Mouse (Mus musculus): Measurements from ENCODE around the gene Icmt. TPM values are rescaled to one million over a fixed set of nuclear protein-coding genes. Genes with fewer than 3 reads are reported as not detected.

Gene Icmt
- 11.2 and 11.9 TPM in 2 replicates for polyA plus RNA-seq (2015; fragmentation: Nextera tagmentation; extraction: Ambion mirVana)

DNA sequence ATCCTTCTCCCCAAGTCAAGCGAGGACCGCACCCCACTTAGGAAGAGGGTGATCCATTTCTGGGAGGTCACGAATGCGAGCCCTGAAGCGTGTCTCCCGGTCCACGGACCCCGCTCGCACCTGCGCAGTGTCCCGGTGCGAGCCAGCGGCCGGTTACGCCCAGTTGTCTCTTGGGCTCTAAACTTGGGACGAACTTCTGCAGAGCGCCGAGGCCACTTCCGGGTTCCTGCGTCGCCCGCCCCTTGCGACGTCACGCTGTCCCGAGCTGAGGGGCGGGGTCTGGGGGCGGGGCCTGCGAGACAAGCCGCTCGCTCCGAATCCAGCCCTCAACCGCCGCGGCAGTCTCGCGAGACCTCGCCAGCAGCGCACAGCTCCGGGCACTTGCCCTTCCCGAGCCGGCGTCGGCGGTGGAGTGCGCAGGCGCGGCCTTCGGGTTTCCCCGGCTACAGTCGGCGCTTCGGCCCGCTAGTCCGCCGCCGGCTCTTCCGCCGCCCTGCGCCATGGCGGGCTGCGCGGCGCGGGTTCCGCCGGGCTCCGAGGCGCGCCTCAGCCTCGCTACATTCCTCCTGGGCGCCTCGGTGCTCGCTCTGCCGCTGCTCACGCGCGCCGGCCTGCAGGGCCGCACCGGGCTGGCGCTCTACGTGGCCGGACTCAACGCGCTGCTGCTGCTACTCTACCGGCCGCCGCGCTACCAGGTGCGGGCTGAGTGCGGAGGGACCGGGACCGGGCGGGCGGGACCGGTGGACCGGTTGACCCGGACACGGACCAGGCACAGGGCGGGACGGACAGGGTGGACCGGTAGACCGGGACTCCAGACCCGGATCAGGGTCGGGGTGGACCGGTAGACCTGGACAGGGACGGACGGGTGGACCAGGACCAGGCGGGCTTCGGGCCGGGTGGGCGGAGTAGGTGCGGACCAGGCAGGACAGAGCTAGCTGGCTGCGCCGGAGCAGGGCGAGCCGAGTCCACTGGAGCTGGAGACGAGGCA is at the start of gene Icmt:
Gene Icmt (plus strand): TSS at position 354 of the 988 bp plus-strand sequence.

DNA sequence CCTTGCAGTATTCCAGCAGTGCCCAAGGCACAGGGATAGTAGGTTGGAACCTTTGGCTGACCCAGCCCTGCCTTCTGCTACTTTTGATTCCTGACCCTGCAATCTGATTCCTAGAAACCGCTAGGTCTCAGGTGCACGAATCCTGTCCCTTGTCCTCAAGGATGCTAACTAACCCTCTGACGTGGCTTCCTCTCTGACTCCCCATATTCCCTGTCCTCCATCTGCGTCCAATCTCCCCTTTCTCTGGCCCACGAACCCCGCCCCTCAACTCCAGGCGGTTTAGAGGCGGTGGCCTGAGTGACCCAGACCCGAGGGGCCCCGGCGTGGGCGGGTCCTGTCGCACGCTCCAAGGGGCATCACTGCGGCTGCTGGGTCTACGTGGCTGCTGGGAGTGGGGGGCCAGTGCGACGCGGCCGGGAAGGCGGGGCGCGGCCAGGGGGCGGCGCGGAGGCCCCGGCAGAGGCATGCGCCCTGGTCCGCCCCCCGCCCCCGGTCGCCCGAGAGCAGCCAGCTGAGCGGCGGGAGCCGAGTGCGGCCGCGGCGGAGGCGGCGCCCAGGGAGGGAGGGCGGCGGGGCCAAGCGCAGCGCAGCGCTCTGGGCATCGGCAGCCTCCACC is 23.3 kb upstream of the Icmt start, which contains the start of gene Gpr153:
Gene Gpr153 (plus strand): TSS at position 612 of the 616 bp plus-strand sequence.

DNA sequence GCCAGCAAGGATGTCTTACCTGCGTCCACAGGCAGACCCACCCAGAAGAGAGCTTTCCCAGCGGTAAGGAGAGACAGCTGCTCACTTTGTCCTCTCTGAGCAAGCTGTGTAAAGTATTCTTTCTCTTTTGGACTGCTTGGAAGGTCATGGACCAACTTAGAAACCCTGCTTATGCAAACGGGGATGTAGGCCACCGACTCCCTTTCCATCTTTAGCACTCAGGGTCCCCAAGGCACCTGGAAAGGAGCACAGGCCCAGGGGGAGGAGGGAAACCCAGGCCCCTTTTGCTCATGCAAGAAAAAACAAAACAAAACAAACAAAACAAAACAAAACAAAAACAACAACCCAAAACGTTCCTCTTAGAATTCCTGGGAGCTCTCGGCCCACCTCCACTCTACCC is 5.5 kb upstream of the Icmt start, which contains the start of gene Hes3:
Gene Hes3 (minus strand): TSS at position 101 of the 400 bp plus-strand sequence.

GRCm38 (mm10) chr4:152318517-152319234 is 21.6 kb downstream of the Icmt start, which contains the start of gene Rnf207:
Rnf207 (minus strand) TSS chr4:152318993.

DNA sequence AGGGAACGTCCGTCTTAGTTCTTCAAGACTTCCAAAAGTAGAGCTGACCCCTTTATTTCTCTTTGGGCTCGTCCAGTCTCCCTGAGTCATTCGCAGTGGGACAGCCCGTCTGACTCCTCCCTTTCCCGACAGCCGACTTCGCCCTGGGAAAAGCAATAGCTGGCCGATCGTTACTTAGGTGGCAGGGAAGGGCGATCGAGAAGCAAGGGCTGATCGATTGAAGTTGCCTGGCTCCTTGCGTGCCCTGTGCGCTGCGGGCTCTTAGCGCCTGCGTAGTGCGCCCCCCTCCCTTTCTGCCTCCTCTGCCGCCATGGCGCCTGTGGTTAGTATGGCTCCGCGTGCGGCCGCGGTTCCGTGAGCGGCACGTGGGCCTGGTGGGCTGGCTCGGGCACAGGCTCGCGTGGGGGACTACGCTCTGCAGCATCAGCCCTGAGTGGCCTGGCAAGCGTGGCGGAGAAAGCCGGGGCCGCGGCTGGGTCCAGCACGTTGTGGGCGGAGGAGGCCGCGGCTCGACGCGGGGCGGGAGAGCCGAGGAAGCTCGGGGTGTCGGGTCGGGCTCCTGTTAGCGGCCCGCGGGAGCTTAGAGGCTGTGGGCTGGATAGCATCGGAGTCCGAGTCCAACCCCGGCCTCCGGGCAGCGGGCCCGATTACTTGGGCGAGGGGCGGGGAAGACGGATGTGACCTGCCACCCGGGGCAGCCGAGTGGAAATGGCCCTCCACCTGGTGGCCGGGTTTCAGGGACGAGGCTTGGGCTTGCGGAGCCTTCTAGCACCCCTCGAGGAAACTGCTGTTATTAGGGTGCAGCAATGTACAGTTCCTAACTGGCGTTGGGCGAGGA is 28.8 kb downstream of the Icmt start, which contains the start of gene Rpl22:
Gene Rpl22 (plus strand): TSS at position 169 of the 838 bp plus-strand sequence.

GRCm38 (mm10) chr4:152338419-152339292 is 41.6 kb downstream of the Icmt start, which contains the start of gene Chd5:
Chd5 (plus strand) TSS chr4:152338651.

Other genes with a start within 250 kb of the Icmt start
- 5.9 and 8.2 TPM in 2 replicates for gene Plekhg5, start 224.7 kb upstream of the Icmt start, polyA plus RNA-seq (2015; fragmentation: Nextera tagmentation; extraction: Ambion mirVana)
- gene Tnfrsf25, start 181.3 kb upstream of the Icmt start, polyA plus RNA-seq (2015; fragmentation: Nextera tagmentation; extraction: Ambion mirVana): 0.20 and 0.75 TPM in 2 replicates
- gene Espn, start 144.9 kb upstream of the Icmt start, polyA plus RNA-seq (2015; fragmentation: Nextera tagmentation; extraction: Ambion mirVana): 1.3 and 3.3 TPM in 2 replicates
- 0.13 TPM in 1 of 2 replicates, not detected in the other for gene Hes2, start 138.4 kb upstream of the Icmt start, polyA plus RNA-seq (2015; fragmentation: Nextera tagmentation; extraction: Ambion mirVana)
- 43.7 and 96.9 TPM in 2 replicates for gene Acot7, start 119.1 kb upstream of the Icmt start, polyA plus RNA-seq (2015; fragmentation: Nextera tagmentation; extraction: Ambion mirVana)
- 6.7 and 13.1 TPM in 2 replicates for gene Gpr153, start 23.0 kb upstream of the Icmt start, polyA plus RNA-seq (2015; fragmentation: Nextera tagmentation; extraction: Ambion mirVana)
- gene Hes3, start 5.6 kb upstream of the Icmt start, polyA plus RNA-seq (2015; fragmentation: Nextera tagmentation; extraction: Ambion mirVana): not detected in 2 replicates
- 0.39 and 0.55 TPM in 2 replicates for gene Rnf207, start 21.8 kb downstream of the Icmt start, polyA plus RNA-seq (2015; fragmentation: Nextera tagmentation; extraction: Ambion mirVana)
- gene Rpl22, start 28.5 kb downstream of the Icmt start, polyA plus RNA-seq (2015; fragmentation: Nextera tagmentation; extraction: Ambion mirVana): 575 and 1,124 TPM in 2 replicates
- gene Chd5, start 41.4 kb downstream of the Icmt start, polyA plus RNA-seq (2015; fragmentation: Nextera tagmentation; extraction: Ambion mirVana): 12.3 and 21.8 TPM in 2 replicates
- gene Nphp4, start 179.5 kb downstream of the Icmt start, polyA plus RNA-seq (2015; fragmentation: Nextera tagmentation; extraction: Ambion mirVana): 1.2 and 1.4 TPM in 2 replicates
- 4.7 and 6.9 TPM in 2 replicates for gene Kcnab2, start 180.6 kb downstream of the Icmt start, polyA plus RNA-seq (2015; fragmentation: Nextera tagmentation; extraction: Ambion mirVana)